Mouse (Mus musculus) megakaryocyte progenitor cell, adult 5-6 weeks (primary cell): Measurements from ENCODE around the gene Fcgr4. TPM values are rescaled to one million over a fixed set of nuclear protein-coding genes. Genes with fewer than 3 reads are reported as not detected.

ENCODE experiments used
- ATAC-seq: replicated peaks from 2 replicates; pipeline ENCODE4 v1.8.0; 2016; ENCODE audit warnings: mild to moderate bottlenecking, moderate TSS enrichment, inconsistent platforms; ENCODE audit not compliant: poor library complexity
- total RNA-seq, 2 experiments: library from RNA; stranded (forward) in 1 of 2; stranded (reverse) in 1 of 2; fragments of 157-497, 149-512 nt in 1 of 2; fragments of 200-1000 nt in 1 of 2; gene quantifications; 2 replicates each; pipeline versions ENCODE4 v1.2.3 to v1.2.4; 2015 to 2017

Gene Fcgr4
- total RNA-seq, 2 experiments from 2014 or later, result 5.4 to 7.7 TPM

DNA sequence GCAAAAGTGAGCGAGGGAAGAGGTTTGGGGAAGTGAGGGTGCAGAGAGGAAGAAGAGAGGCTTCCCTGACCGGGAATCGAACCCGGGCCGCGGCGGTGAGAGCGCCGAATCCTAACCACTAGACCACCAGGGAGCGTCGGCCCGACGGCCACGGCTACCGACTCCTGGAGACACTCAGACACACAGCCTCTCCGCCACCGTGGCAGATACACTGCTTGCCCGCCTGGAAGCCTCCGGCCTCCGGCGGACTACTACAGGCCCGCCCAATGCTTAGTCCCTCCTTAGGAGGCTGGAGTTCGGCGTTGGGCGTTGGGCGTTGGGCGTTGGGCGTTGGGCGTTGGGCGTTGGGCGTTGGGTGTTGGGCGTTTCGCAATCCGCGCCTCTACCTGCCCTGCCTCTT is 60.6 kb downstream of the Fcgr4 start:
- peak; percentile 28 for ATAC-seq

Other genes with a start within 250 kb of the Fcgr4 start
- gene Atf6, start 151.1 kb upstream of the Fcgr4 start, total RNA-seq (2015), result 27.6 and 31.8 TPM in 2 replicates
- 24.3 and 27.5 TPM in 2 replicates for gene Atf6, start 151.1 kb upstream of the Fcgr4 start, total RNA-seq (2017)
- gene Gm26620, start 133.9 kb upstream of the Fcgr4 start, total RNA-seq (2015), result 1.3 TPM in 1 of 2 replicates, not detected in the other
- 0.20 TPM in 1 of 2 replicates, not detected in the other for gene Gm26620, start 133.9 kb upstream of the Fcgr4 start, total RNA-seq (2017)
- gene Dusp12, start 133.4 kb upstream of the Fcgr4 start, total RNA-seq (2015), result 17.6 and 19.9 TPM in 2 replicates
- gene Dusp12, start 133.4 kb upstream of the Fcgr4 start, total RNA-seq (2017), result 9.4 and 10.3 TPM in 2 replicates
- gene Fcrlb, start 106.0 kb upstream of the Fcgr4 start, total RNA-seq (2015), result not detected in 2 replicates
- not detected in 2 replicates for gene Fcrlb, start 106.0 kb upstream of the Fcgr4 start, total RNA-seq (2017)
- gene Fcrla, start 91.3 kb upstream of the Fcgr4 start, total RNA-seq (2015), result not detected in 2 replicates
- gene Fcrla, start 91.3 kb upstream of the Fcgr4 start, total RNA-seq (2017), result not detected in 2 replicates
- gene Fcgr2b, start 42.4 kb upstream of the Fcgr4 start, total RNA-seq (2015), result 142 and 144 TPM in 2 replicates
- 99.9 and 118 TPM in 2 replicates for gene Fcgr2b, start 42.4 kb upstream of the Fcgr4 start, total RNA-seq (2017)
- 384 and 416 TPM in 2 replicates for gene Fcgr3, start 46.0 kb downstream of the Fcgr4 start, total RNA-seq (2015)
- gene Fcgr3, start 46.0 kb downstream of the Fcgr4 start, total RNA-seq (2017), result 406 and 474 TPM in 2 replicates
- gene Cfap126, start 95.0 kb downstream of the Fcgr4 start, total RNA-seq (2015), result 2.0 and 4.2 TPM in 2 replicates
- gene Cfap126, start 95.0 kb downstream of the Fcgr4 start, total RNA-seq (2017), result 1.0 and 4.8 TPM in 2 replicates
- gene Sdhc, start 131.7 kb downstream of the Fcgr4 start, total RNA-seq (2015), result 154 and 160 TPM in 2 replicates
- 63.2 and 69.4 TPM in 2 replicates for gene Sdhc, start 131.7 kb downstream of the Fcgr4 start, total RNA-seq (2017)
- gene Mpz, start 131.8 kb downstream of the Fcgr4 start, total RNA-seq (2015), result not detected in 2 replicates
- not detected in 2 replicates for gene Mpz, start 131.8 kb downstream of the Fcgr4 start, total RNA-seq (2017)
- 12.8 and 14.4 TPM in 2 replicates for gene Pcp4l1, start 177.3 kb downstream of the Fcgr4 start, total RNA-seq (2015)
- gene Pcp4l1, start 177.3 kb downstream of the Fcgr4 start, total RNA-seq (2017), result 7.1 and 8.5 TPM in 2 replicates
- not detected in 2 replicates for gene Nr1i3, start 195.1 kb downstream of the Fcgr4 start, total RNA-seq (2015)
- 0.12 and 0.17 TPM in 2 replicates for gene Nr1i3, start 195.1 kb downstream of the Fcgr4 start, total RNA-seq (2017)
- 13.0 and 15.4 TPM in 2 replicates for gene Tomm40l, start 203.6 kb downstream of the Fcgr4 start, total RNA-seq (2015)
- 18.2 and 25.7 TPM in 2 replicates for gene Tomm40l, start 203.6 kb downstream of the Fcgr4 start, total RNA-seq (2017)
- 0.94 and 2.3 TPM in 2 replicates for gene Apoa2, start 206.1 kb downstream of the Fcgr4 start, total RNA-seq (2015)
- not detected in 2 replicates for gene Apoa2, start 206.1 kb downstream of the Fcgr4 start, total RNA-seq (2017)
- 293 and 379 TPM in 2 replicates for gene Fcer1g, start 215.4 kb downstream of the Fcgr4 start, total RNA-seq (2015)
- 101 and 178 TPM in 2 replicates for gene Fcer1g, start 215.4 kb downstream of the Fcgr4 start, total RNA-seq (2017)
- not detected in 2 replicates for gene Adamts4, start 231.5 kb downstream of the Fcgr4 start, total RNA-seq (2015)
- gene Adamts4, start 231.5 kb downstream of the Fcgr4 start, total RNA-seq (2017), result not detected in 2 replicates
- gene Ndufs2, start 232.5 kb downstream of the Fcgr4 start, total RNA-seq (2015), result 255 and 280 TPM in 2 replicates
- gene Ndufs2, start 232.5 kb downstream of the Fcgr4 start, total RNA-seq (2017), result 323 and 395 TPM in 2 replicates